Mouse (Mus musculus) granulocyte monocyte progenitor cell, adult 5-6 weeks (primary cell): ENCODE measurements around the gene Gif. TPM values are rescaled to one million over a fixed set of nuclear protein-coding genes. Genes with fewer than 3 reads are reported as not detected.

ENCODE experiments used
- ATAC-seq: replicated peaks from 2 replicates; pipeline ENCODE4 v1.8.0; 2016; ENCODE audit warnings: mild to moderate bottlenecking, moderate TSS enrichment, inconsistent platforms; ENCODE audit not compliant: poor library complexity, severe bottlenecking
- total RNA-seq, 2 experiments: library from RNA; stranded (forward) in 1 of 2; stranded (reverse) in 1 of 2; fragments of 200-712, 200-1000 nt in 1 of 2; fragments of >200 nt in 1 of 2; fragmentation: Nextera tagmentation in 1 of 2; gene quantifications; 2 replicates each; pipeline ENCODE4 v1.2.3; 2014 to 2017

Gif gene
- total RNA-seq (2014; fragmentation: Nextera tagmentation) (not detected in 2 replicates), total RNA-seq (2017) (not detected in 2 replicates)

- no peak for ATAC-seq
Observed at GRCm38 (mm10) chr19:11747298-11747697, at the start of gene Gif. Gene Gif (plus strand): TSS chr19:11747554.

- peak; percentile 98 for ATAC-seq
Observed at GRCm38 (mm10) chr19:11698342-11698741, 49.0 kb upstream of the Gif start.

- no peak for ATAC-seq
Observed at GRCm38 (mm10) chr19:11712451-11712850, 34.9 kb upstream of the Gif start.

- ATAC-seq: peak; percentile 55
Observed at GRCm38 (mm10) chr19:11720071-11720470, 27.3 kb upstream of the Gif start.

GRCm38 (mm10) chr19:11723870-11724269 lies 23.5 kb upstream of the Gif start:
- no peak for ATAC-seq

GRCm38 (mm10) chr19:11724275-11724674 lies 23.1 kb upstream of the Gif start:
- no peak for ATAC-seq

- ATAC-seq: no peak
Observed at GRCm38 (mm10) chr19:11725915-11726314, 21.4 kb upstream of the Gif start.

- no peak for ATAC-seq
Observed at GRCm38 (mm10) chr19:11727304-11727703, 20.1 kb upstream of the Gif start.

- peak; percentile 87 for ATAC-seq
Observed at GRCm38 (mm10) chr19:11730278-11730677, 17.1 kb upstream of the Gif start.

- no peak for ATAC-seq
Observed at GRCm38 (mm10) chr19:11736455-11736854, 10.9 kb upstream of the Gif start.

GRCm38 (mm10) chr19:11745680-11746079 lies 1.7 kb upstream of the Gif start:
- ATAC-seq: no peak

- ATAC-seq: peak; percentile 40; the same call in 1 of the 2 replicates
Observed at GRCm38 (mm10) chr19:11765059-11765458, 17.7 kb downstream of the Gif start.

- peak; percentile 63 for ATAC-seq
Observed at GRCm38 (mm10) chr19:11766413-11766812, 19.1 kb downstream of the Gif start.

- ATAC-seq: no peak
Observed at GRCm38 (mm10) chr19:11768163-11768562, 20.8 kb downstream of the Gif start.

- no peak for ATAC-seq
Observed at GRCm38 (mm10) chr19:11769257-11769920, 22.0 kb downstream of the Gif start.

- peak; percentile 75 for ATAC-seq
Observed at GRCm38 (mm10) chr19:11770205-11770892, 23.0 kb downstream of the Gif start, which contains the start of gene Mrpl16. Gene Mrpl16 (plus strand): TSS chr19:11770391.

GRCm38 (mm10) chr19:11777191-11777865 lies 30.0 kb downstream of the Gif start:
- peak; percentile 44; the same call in 1 of the 2 replicates for ATAC-seq

GRCm38 (mm10) chr19:11785409-11786154 lies 38.2 kb downstream of the Gif start:
- ATAC-seq: no peak

GRCm38 (mm10) chr19:11787826-11788225 lies 40.5 kb downstream of the Gif start:
- peak; percentile 50 for ATAC-seq

GRCm38 (mm10) chr19:11788876-11789275 lies 41.5 kb downstream of the Gif start:
- ATAC-seq: no peak
